Mouse (Mus musculus) cerebellum, adult 9-11 months (tissue): ENCODE measurements around the gene Masp1.

ENCODE experiments used
- DNase-seq: peaks from one replicate; pipeline ENCODE4 v3.0.0; 2022

Gene Masp1

GRCm38 (mm10) chr16:23511166-23511935, 9.3 kb downstream of the Masp1 start:
- no peak for DNase-seq

- DNase-seq: no peak
Measured at GRCm38 (mm10) chr16:23505904-23506687, 14.5 kb downstream of the Masp1 start.

GRCm38 (mm10) chr16:23504320-23504744, 16.3 kb downstream of the Masp1 start:
- DNase-seq: no peak

DNA sequence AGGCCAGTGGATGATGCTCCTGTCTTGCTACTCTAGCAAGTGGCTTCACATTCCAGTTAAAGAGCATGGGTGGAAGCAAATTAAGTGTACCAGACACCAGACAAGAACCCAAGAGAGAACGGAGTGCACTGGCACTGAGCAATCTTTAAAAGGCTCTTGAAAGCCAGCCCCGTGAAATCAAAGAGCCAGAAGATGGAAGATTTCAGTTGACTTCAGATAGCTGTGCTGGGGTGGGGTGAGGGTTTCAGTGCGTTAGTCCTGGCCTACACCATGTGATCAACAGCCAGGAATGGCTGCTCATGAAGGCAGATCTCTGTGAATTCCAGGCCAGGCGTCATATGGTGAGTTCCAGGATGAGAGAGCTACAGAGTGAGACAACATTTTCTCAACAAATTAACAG, 17.3 kb downstream of the Masp1 start:
- DNase-seq: no peak

- DNase-seq: no peak
Measured at GRCm38 (mm10) chr16:23502478-23502877, 18.1 kb downstream of the Masp1 start.

DNA sequence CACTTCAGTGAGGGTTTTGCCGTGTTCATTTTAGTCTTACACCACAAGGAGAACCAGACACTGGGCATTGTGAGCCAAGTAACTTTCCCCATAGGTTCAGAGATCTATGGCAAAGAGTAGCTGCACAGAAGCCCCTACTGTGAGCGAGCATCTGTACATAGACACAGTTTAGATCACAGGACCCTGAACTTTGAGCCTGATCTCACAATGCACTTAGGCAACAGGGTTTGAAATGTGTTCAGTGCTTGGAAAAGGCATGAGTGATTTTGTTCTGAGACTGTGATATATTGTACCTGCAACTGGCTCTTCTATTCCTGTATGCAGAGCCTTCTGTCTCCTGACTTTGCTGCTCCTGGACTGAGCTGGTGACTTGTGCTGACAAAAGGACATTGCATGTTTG, 19.3 kb downstream of the Masp1 start:
- no peak for DNase-seq

- no peak for DNase-seq
Measured at GRCm38 (mm10) chr16:23500558-23500957, 20.1 kb downstream of the Masp1 start.

- no peak for DNase-seq
Measured at GRCm38 (mm10) chr16:23498691-23499131, 21.9 kb downstream of the Masp1 start.

DNA sequence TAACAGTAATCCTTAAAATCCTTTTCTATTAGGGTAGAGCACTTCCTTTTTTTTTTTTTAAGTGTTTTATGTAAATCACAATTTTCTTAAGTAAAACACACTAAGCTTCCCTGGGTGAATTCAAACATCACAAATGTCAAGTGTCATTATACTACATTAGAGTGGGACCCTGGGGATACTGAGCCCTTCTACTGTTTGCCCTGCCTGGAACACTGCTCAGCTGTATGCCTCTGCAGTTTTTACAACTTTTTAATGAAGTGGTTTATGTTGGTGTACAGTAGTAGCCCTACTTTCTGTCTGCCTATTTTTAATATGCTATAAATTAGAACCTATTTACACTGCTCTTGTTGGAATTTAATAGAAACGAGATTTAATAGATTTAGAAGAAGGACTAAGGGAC, 22.7 kb downstream of the Masp1 start:
- DNase-seq: no peak

DNA sequence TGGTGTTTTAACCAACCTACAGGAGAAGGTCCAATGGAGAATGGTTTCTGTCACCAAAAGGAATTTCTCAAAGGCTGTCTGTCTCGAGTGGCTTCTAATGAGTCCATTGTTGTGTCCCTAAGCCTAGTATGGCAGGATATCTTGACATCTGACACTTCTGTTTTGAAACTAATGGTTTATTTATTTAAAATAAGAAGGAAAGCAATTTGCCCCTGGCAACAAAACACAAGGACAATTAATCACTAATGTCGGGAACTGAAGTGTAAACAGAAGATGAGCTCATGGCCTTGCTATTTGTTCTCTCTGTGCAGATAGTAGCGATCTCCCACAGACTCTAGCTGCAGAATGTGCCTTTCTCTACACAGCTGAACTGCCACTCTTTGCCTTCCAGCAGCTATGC, 23.2 kb downstream of the Masp1 start:
- DNase-seq: no peak

DNA sequence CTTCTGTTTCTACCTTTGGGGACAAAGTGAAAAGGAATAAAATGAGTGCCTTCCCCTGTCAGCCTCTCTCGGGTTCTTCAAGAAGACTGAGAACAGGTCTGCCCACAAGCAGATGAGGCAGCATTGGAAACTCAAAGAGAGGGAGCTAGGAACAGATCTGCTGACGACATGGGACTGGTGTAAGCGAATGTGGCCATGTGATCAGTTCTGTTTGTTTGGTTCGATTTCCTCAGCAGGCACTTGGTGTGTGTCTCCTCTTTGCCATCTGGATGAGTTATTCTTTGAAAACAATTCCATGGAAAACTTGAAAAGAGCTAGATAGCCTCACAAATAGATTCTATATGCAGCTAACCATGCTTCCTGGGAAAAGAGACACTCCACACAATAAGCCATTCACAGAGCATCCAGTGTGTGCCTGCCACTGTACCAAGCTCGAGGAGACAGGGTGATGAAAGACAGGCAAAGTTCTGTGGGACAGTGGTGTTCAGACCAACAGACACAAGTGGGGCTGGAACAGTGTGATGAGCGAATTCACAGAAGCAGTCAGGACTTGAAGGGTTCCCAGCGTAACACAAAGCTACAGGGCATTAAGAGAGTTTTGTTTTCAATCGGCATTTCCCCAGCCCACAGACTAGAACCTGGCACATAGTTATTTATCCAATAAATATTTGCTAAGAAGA, 24.2 kb downstream of the Masp1 start:
- DNase-seq: no peak

GRCm38 (mm10) chr16:23492783-23493182, 27.8 kb downstream of the Masp1 start:
- DNase-seq: no peak

- no peak for DNase-seq
Measured at GRCm38 (mm10) chr16:23483292-23483691, 37.3 kb downstream of the Masp1 start.

DNA sequence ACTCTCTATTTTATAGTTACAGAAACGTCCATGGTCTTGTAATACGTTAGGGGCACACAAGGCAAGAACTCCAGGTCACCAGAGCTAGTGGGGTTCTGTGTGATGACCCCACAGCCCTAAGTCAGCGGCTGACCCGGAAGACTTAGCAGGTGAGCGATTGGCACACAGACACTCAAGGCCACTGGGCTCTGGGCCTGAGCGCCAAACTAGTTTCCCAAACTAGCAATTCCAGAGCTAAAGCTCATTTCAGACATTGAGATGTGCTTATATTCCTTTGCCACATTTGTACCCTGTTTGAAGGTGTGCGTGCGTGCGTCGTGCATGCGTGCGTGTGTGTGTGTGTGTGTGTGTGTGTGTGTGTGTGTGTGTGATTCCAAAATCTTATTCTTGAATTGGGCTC, 37.8 kb downstream of the Masp1 start:
- DNase-seq: no peak

DNA sequence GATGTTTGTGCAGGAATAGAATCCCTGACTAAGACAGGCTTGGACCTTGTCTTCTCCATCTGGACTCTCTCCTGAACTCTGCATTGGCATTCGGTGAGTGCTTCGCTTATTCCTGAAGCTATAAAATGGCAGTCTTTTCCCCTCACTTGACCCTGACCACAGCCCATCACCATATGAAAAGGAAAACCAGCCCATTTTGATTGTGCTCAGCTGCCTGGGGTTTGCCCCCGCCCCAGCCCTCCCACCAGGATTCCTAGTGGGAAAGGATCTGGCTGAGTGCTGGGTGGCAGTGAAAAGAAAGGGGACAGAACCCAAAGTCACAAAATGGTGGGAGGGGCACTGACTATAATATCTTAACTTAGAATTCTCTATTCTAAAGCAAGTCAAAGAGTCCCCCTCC, 38.4 kb downstream of the Masp1 start:
- no peak for DNase-seq

- DNase-seq: no peak
Measured at GRCm38 (mm10) chr16:23479872-23480603, 40.6 kb downstream of the Masp1 start.

- DNase-seq: no peak
Measured at GRCm38 (mm10) chr16:23476598-23476997, 44.0 kb downstream of the Masp1 start.

DNA sequence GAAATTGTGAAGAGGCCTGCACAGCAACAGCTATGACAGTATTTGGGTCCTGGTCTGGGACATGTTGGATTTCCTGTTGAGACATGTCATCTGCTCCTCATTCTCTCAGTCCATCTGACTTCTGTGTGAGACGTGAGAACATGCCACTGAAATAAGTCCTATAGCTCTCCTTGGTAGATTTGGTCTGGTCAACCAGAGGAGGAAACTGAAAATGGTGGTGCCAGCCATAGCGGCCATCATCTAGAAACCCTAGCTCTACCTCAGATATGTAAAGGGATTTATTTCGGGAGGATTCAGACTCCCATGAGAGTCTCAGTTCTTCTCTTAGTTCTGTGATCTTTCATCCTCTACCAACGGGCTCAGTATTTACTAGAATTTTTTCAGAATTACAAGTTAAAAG, 45.0 kb downstream of the Masp1 start:
- DNase-seq: no peak

DNA sequence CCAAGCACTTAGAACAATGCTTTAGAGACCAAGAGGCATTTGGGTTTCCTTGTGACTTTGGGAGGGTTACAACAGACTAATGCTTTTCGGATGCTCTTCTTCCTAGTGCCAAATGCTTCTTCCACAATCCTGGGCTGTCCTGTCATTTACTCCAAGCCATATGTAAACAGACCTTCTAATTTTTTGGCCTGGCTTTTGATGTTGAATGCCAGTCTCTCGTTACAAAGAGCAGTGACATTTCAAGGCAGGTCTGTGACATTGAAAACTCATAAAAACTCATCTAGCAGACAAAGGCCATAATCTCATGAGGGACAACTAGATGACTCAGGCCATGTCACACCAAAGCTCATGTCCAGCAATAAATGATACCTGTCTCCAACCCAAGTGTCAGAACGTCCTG, 48.6 kb downstream of the Masp1 start:
- no peak for DNase-seq

DNA sequence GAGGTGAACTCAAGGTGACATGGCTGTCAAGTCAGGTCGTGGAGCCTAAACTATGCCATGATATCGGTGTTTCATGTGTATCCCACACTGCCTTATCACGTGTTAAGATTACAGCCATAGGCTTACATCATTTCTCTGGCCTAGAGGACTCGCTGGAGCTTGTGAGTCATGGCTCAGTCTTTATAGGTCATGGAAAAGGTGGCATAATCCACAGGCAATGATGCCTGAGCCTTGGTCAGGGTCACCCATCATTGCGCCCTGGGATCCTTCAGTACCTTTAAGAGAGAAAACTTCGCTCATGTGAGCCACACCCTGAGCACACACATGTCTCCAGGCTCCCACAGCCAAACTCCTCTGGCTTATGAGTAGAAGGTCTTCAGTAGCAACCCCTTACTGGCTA, 49.1 kb downstream of the Masp1 start:
- no peak for DNase-seq

DNA sequence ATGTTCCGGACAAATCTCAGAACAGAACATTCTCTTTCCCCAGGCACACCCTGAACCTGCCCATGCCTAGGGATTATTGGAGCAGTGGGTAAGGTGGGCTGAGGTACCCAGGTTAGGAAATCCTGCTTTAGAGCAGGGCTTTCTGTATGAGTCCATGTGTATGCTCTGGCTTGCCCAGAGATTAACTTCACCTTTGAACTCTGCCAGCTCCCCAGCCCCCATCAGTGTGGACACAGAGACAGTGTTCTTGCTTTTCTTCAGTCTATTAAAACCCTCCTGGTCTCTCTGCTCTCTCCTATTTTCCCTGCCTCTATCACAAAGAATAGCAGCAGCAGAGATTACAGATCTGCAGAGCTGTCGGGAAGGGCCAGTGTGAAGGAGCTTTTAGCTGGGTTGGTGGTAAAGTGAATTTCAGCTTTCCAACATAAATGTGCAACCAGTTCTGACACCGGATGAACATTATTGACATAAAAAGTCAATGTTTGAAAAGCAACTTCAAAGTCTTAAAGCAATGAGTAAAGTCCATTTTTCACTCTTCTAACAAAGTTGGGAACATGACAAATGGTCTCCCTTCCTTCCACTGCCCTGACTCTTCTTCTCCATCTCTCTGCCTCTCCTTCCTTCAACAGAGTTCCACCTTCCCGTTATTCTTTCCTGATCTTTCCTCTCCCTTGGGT, 56.8 kb downstream of the Masp1 start:
- DNase-seq: no peak

GRCm38 (mm10) chr16:23458906-23459588, 61.6 kb downstream of the Masp1 start:
- no peak for DNase-seq
